10 mouse cellular contexts compared by ENCODE assay signal in the genomic region with DNA sequence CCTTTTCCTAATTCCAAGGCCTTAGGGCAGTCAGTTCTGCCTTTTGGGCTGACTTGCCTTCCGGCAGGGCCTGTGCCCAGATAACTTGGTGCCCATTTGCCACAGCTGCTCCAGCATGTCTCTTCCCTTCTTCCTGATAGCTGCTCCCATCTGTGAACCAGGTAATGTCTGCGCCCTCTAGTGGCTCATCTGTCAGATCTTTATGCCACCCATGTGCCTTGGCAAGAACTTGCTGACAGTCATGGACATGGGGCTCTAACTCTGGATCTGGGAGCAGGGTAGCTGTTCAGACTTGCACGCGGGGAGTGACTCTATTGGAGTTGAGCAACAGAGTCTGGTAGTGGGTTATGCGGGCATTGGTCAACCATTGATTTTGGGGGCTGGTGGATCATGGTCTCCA.
DNase-seq lines count a peak whose midpoint lies in the region; ATAC-seq lines count a peak whose summit lies in the region.
"Had no signal": no experiment of that assay in that cellular context is flagged by ENCODE, and none has a peak within 500 bp of the region (broad histone marks: within the 10 kb centered on the region; RNA-seq: fewer than 3 reads in every experiment).

No protein-coding gene starts in this region.

- H3K9me3 ChIP-seq in liver, embryonic 12.5 days (replicated peaks) = no peaks in the 10 kb centered on the region
- H3K9me3 ChIP-seq in kidney, embryonic 15.5 days (replicated peaks) = no peaks in the 10 kb centered on the region
- H3K9me3 ChIP-seq: neural tube, embryonic 13.5 days had no signal

- DNase-seq in cerebellum, adult 9-10 months = peak; percentile 9
- no peak for DNase-seq in cerebellum, adult 11-12 months
- peak; percentile 5 for DNase-seq in liver
- DNase-seq in adrenal gland, adult 2 months = peak; percentile 31
- peak; percentile 64 for DNase-seq in splenic B cell, adult 2 months (ENCODE audit: low read depth, low spot score)
- no peak for DNase-seq in T-cell, adult 2 months (ENCODE audit: low spot score)

- H3K4me3 ChIP-seq in liver, embryonic 12.5 days = no peak overlapping the region
- no peak overlapping the region for H3K4me3 ChIP-seq in kidney, embryonic 15.5 days (replicated peaks)
- H3K4me3 ChIP-seq: erythroblast, embryonic 14.5 days; neural tube, embryonic 13.5 days had no signal

- no peak overlapping the region for H3K9ac ChIP-seq in liver, embryonic 12.5 days
- H3K9ac ChIP-seq in kidney, embryonic 15.5 days = no peak overlapping the region
- H3K9ac ChIP-seq: neural tube, embryonic 13.5 days had no signal

- H3K27ac ChIP-seq in liver, embryonic 12.5 days = no peak overlapping the region
- H3K27ac ChIP-seq in kidney, embryonic 15.5 days = no peak overlapping the region
- H3K27ac ChIP-seq: neural tube, embryonic 13.5 days had no signal

- no peaks in the 10 kb centered on the region for H3K4me1 ChIP-seq in liver, embryonic 12.5 days
- no peaks in the 10 kb centered on the region for H3K4me1 ChIP-seq in kidney, embryonic 15.5 days
- H3K4me1 ChIP-seq: neural tube, embryonic 13.5 days had no signal

- H3K36me3 ChIP-seq in liver, embryonic 12.5 days = no peaks in the 10 kb centered on the region
- no peaks in the 10 kb centered on the region for H3K36me3 ChIP-seq in kidney, embryonic 15.5 days
- no peaks in the 10 kb centered on the region for H3K36me3 ChIP-seq in splenic B cell, adult 2 months (ENCODE audit: control insufficient read depth, insufficient read depth, low read length, poor library complexity, severe bottlenecking)
- H3K36me3 ChIP-seq: neural tube, embryonic 13.5 days had no signal

- WGBS in liver, embryonic 12.5 days (ENCODE audit: insufficient replicate concordance) = 65% methylated on average over 5 of the region's 5 CpGs
- 89% methylated on average over 5 of the region's 5 CpGs for WGBS in kidney, embryonic 15.5 days

- H3K4me2 ChIP-seq in liver, embryonic 12.5 days = no peak overlapping the region
- no peak overlapping the region for H3K4me2 ChIP-seq in kidney, embryonic 15.5 days
- H3K4me2 ChIP-seq: neural tube, embryonic 13.5 days had no signal

- no peak for ATAC-seq in liver, embryonic 12.5 days
- peak; percentile 25; the same call in 1 of the 2 replicates for ATAC-seq in kidney, embryonic 15.5 days (replicated peaks; ENCODE audit: low FRiP score)

- H3K27me3 ChIP-seq in liver, embryonic 12.5 days (replicated peaks) = no peaks in the 10 kb centered on the region
- no peaks in the 10 kb centered on the region for H3K27me3 ChIP-seq in kidney, embryonic 15.5 days
- no peaks in the 10 kb centered on the region for H3K27me3 ChIP-seq in splenic B cell, adult 2 months (ENCODE audit: control insufficient read depth, insufficient read depth, low read length, poor library complexity, severe bottlenecking)
- H3K27me3 ChIP-seq: neural tube, embryonic 13.5 days had no signal

Comparison
In these comparisons a context has a peak if more than half of its experiments do, and no peak if none do; other contexts are left out.
1. DNase-seq: peak in cerebellum, adult 9-10 months (single experiment), liver (single experiment), adrenal gland, adult 2 months (single experiment) and splenic B cell, adult 2 months (single experiment); none in cerebellum, adult 11-12 months (single experiment) and T-cell, adult 2 months (single experiment).